Mouse (Mus musculus) right cerebral cortex, postnatal 14 days (tissue): ENCODE measurements at regions not wholly inside any gene's neighbourhood (a gene's known extent, or its start where the extent isn't known, plus 50 kb on each side); places are given as distances from the start of the nearest gene placed in this dataset.

ENCODE experiments used
- DNase-seq: peaks from one replicate; pipeline ENCODE4 v3.0.0; 2022

GRCm38 (mm10) chr7:125034196-125034595 is 410.3 kb upstream of the Kdm8 start:
- no peak for DNase-seq

- DNase-seq: no peak
Observed at GRCm38 (mm10) chr7:125036098-125036991, 408.1 kb upstream of the Kdm8 start.

- DNase-seq: no peak
Observed at GRCm38 (mm10) chr7:125038840-125039239, 405.6 kb upstream of the Kdm8 start.

GRCm38 (mm10) chr7:125055951-125056625 is 388.4 kb upstream of the Kdm8 start:
- no peak for DNase-seq

GRCm38 (mm10) chr7:125102464-125102863 is 342.0 kb upstream of the Kdm8 start:
- DNase-seq: no peak

GRCm38 (mm10) chr7:125104011-125104410 is 340.5 kb upstream of the Kdm8 start:
- no peak for DNase-seq

GRCm38 (mm10) chr7:125112820-125113273 is 331.6 kb upstream of the Kdm8 start:
- no peak for DNase-seq

GRCm38 (mm10) chr7:125115322-125115996 is 329.0 kb upstream of the Kdm8 start:
- DNase-seq: no peak

- no peak for DNase-seq
Observed at GRCm38 (mm10) chr7:125117173-125117572, 327.3 kb upstream of the Kdm8 start.

GRCm38 (mm10) chr7:125129187-125129586 is 315.3 kb upstream of the Kdm8 start:
- no peak for DNase-seq

- DNase-seq: no peak
Observed at GRCm38 (mm10) chr7:125131968-125132367, 312.5 kb upstream of the Kdm8 start.

GRCm38 (mm10) chr7:125138607-125139006 is 305.9 kb upstream of the Kdm8 start:
- DNase-seq: no peak

GRCm38 (mm10) chr7:125139196-125139595 is 305.3 kb upstream of the Kdm8 start:
- no peak for DNase-seq

- no peak for DNase-seq
Observed at GRCm38 (mm10) chr7:125140854-125141253, 303.6 kb upstream of the Kdm8 start.

GRCm38 (mm10) chr7:125141864-125142263 is 302.6 kb upstream of the Kdm8 start:
- DNase-seq: no peak

GRCm38 (mm10) chr7:125146025-125146424 is 298.5 kb upstream of the Kdm8 start:
- DNase-seq: no peak

- DNase-seq: no peak
Observed at GRCm38 (mm10) chr7:125149151-125149550, 295.3 kb upstream of the Kdm8 start.

GRCm38 (mm10) chr7:125149740-125150139 is 294.7 kb upstream of the Kdm8 start:
- DNase-seq: no peak

GRCm38 (mm10) chr7:125152281-125152680 is 292.2 kb upstream of the Kdm8 start:
- no peak for DNase-seq

- no peak for DNase-seq
Observed at GRCm38 (mm10) chr7:125155291-125155690, 289.2 kb upstream of the Kdm8 start.

- no peak for DNase-seq
Observed at GRCm38 (mm10) chr7:125166881-125167351, 277.6 kb upstream of the Kdm8 start.

GRCm38 (mm10) chr7:125167666-125168065 is 276.8 kb upstream of the Kdm8 start:
- DNase-seq: no peak

- DNase-seq: peak; percentile 56
Observed at GRCm38 (mm10) chr7:125181548-125181947, 262.9 kb upstream of the Kdm8 start.
